Mouse (Mus musculus): Measurements from ENCODE around the gene Gm5447.

GRCm38 (mm10) chr13:31023664-31024063, 49.7 kb downstream of the Gm5447 start:
- no peak for TF ChIP-seq CTCF (IDR thresholded peaks at IDR 0.05; ENCODE audit: low read depth)
- TF ChIP-seq EP300 (optimal IDR thresholded peaks at IDR 0.05), result no peak

All from stomach, postnatal 0 days (tissue).